Mouse (Mus musculus) liver, postnatal 0 days (tissue): Measurements from ENCODE around the gene Epsti1. TPM values are rescaled to one million over a fixed set of nuclear protein-coding genes. Genes with fewer than 3 reads are reported as not detected.

Source experiments
- ATAC-seq: fragments of 200-750 bp; cut with Nextera tagmentation; 2 replicates; pipeline ENCODE4 v1.8.0; 2017; ENCODE audit warnings: mild to moderate bottlenecking, moderate library complexity
- DNase-seq: peaks from one replicate; pipeline ENCODE4 v3.0.0-alpha.2; 2016
- H3K27ac ChIP-seq: fragments of 300-500 bp; sonication (generic); 2 replicates; pipeline ENCODE4 v1.5.1; 2014; ENCODE audit warnings: antibody characterized with exemption, moderate library complexity, mild to moderate bottlenecking, low read depth
- H3K27me3 ChIP-seq: fragments of 300-500 bp; sonication (generic); 2 replicates; pipeline ENCODE4 v1.6.1; 2014; ENCODE audit warnings: low read length, control low read depth, mixed read lengths; ENCODE audit not compliant: insufficient read depth
- H3K36me3 ChIP-seq: fragments of 300-500 bp; sonication (generic); replicated peaks from 2 replicates; pipeline ENCODE4 v1.6.1; 2014; ENCODE audit warnings: mild to moderate bottlenecking, control low read depth, low read length, moderate library complexity, mixed read lengths; ENCODE audit not compliant: insufficient read depth
- H3K4me1 ChIP-seq: fragments of 300-500 bp; sonication (generic); 2 replicates; pipeline ENCODE4 v1.6.1; 2014; ENCODE audit warnings: antibody characterized with exemption, mild to moderate bottlenecking, control low read depth; ENCODE audit not compliant: insufficient read depth
- H3K4me2 ChIP-seq: fragments of 300-500 bp; sonication (generic); 2 replicates; pipeline ENCODE4 v1.6.1; 2014; ENCODE audit warnings: low read depth, mild to moderate bottlenecking, low read length, moderate library complexity, mixed read lengths
- H3K4me3 ChIP-seq: fragments of 300-500 bp; sonication (generic); 2 replicates; pipeline ENCODE4 v1.5.1; 2014; ENCODE audit warnings: low read depth, low read length
- H3K9ac ChIP-seq: fragments of 300-500 bp; sonication (generic); replicated peaks from 2 replicates; pipeline ENCODE4 v1.6.1; 2014; ENCODE audit warnings: mild to moderate bottlenecking, moderate library complexity
- H3K9me3 ChIP-seq: fragments of 300-500 bp; sonication (generic); 2 replicates; pipeline ENCODE4 v1.6.1; 2016; ENCODE audit warnings: mild to moderate bottlenecking, control low read depth, low read length, mixed read lengths
- CTCF ChIP-seq: sonication (generic); IDR thresholded peaks from 2 replicates; pipeline ENCODE4 v1.5.1; 2016; ENCODE audit warnings: antibody characterized with exemption, low read depth
- EP300 ChIP-seq: IDR thresholded peaks from 2 replicates; pipeline ENCODE4 v1.6.1; 2016; ENCODE audit warnings: antibody characterized with exemption, low read depth, mild to moderate bottlenecking
- WGBS: fragments of 180-500 bp; shearing (Covaris S2); extraction: QIAGEN DNeasy Blood & Tissue Kit; methylation state at CpG from one replicate; pipeline ENCODE4 v1.1.7; 2014; ENCODE audit not compliant: insufficient replicate concordance; 5-methylcytosine and 5-hydroxymethylcytosine counted together
- polyA plus RNA-seq: library from polyadenylated mRNA; unstranded; fragments of >200 nt; fragmentation: Nextera tagmentation; extraction: Ambion mirVana; gene quantifications from 2 replicates; pipeline ENCODE4 v1.2.1, GENCODE M21; 2015

The Epsti1 gene
- polyA plus RNA-seq, 1 experiment from 2014 or later = 4.3 TPM

DNA sequence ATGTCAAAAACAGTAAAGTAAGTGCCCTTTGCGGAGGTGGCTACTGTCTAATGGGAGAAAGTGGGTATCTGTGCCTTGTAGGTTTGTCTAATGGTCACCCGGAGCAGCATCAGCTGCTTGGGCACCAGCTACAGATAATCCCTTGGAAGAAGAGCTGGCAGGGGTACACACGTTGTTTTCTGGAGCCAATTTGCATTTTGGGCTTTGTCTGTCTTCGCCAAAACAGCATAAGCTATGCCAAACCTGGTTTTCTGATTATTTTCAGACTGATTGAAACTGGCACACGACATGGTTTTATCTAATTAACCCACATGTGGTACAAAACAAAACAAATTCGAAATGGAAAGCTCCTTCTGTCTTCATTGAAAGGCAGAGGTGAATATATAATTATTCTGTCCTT is 21.4 kb upstream of the Epsti1 start:
- no peak overlapping the region for H3K27ac ChIP-seq
- H3K27me3 ChIP-seq = no peaks in the 10 kb centered on the region
- no peak overlapping the region for H3K4me2 ChIP-seq
- H3K9me3 ChIP-seq = no peaks in the 10 kb centered on the region
- TF ChIP-seq EP300 (no peak), CTCF (no peak)
- DNase-seq (no peak), ATAC-seq (no peak)
- no peaks in the 10 kb centered on the region for H3K4me1 ChIP-seq
- no peak overlapping the region for H3K9ac ChIP-seq
- WGBS = 64% methylated on average over 6 of the region's 6 CpGs
- no peaks in the 10 kb centered on the region for H3K36me3 ChIP-seq
- H3K4me3 ChIP-seq = no peak overlapping the region

GRCm38 (mm10) chr14:77886376-77886775 is 17.7 kb upstream of the Epsti1 start:
- ATAC-seq (no peak), DNase-seq (no peak)
- H3K27ac ChIP-seq = no peak overlapping the region
- H3K4me2 ChIP-seq = no peak overlapping the region
- no peak overlapping the region for H3K4me3 ChIP-seq
- no peak overlapping the region for H3K9ac ChIP-seq
- H3K27me3 ChIP-seq = no peaks in the 10 kb centered on the region
- 75% methylated on average over 3 of the region's 3 CpGs for WGBS
- no peaks in the 10 kb centered on the region for H3K36me3 ChIP-seq
- no peaks in the 10 kb centered on the region for H3K4me1 ChIP-seq
- H3K9me3 ChIP-seq = peaks cover 4% of the 10 kb centered on the region; the same call in 1 of the 2 replicates
- TF ChIP-seq CTCF (no peak), EP300 (no peak)

GRCm38 (mm10) chr14:77886941-77887340 is 17.1 kb upstream of the Epsti1 start:
- ATAC-seq (no peak), DNase-seq (no peak)
- Histone ChIP-seq H3K4me2 (no peak overlapping the region), H3K4me3 (no peak overlapping the region), H3K9me3 (peaks cover 4% of the 10 kb centered on the region; the same call in 1 of the 2 replicates), H3K27ac (no peak overlapping the region), H3K36me3 (no peaks in the 10 kb centered on the region), H3K4me1 (no peaks in the 10 kb centered on the region), H3K27me3 (no peaks in the 10 kb centered on the region), H3K9ac (no peak overlapping the region)
- TF ChIP-seq EP300 = no peak
- TF ChIP-seq CTCF = no peak
- WGBS = 82% methylated on average over 4 of the region's 4 CpGs

GRCm38 (mm10) chr14:77889911-77890310 is 14.1 kb upstream of the Epsti1 start:
- Histone ChIP-seq H3K4me3 (no peak overlapping the region), H3K36me3 (no peaks in the 10 kb centered on the region), H3K9me3 (peaks cover 4% of the 10 kb centered on the region; the same call in 1 of the 2 replicates), H3K4me2 (no peak overlapping the region), H3K9ac (no peak overlapping the region), H3K27ac (no peak overlapping the region), H3K4me1 (no peaks in the 10 kb centered on the region), H3K27me3 (no peaks in the 10 kb centered on the region)
- DNase-seq = no peak
- TF ChIP-seq CTCF (peak; percentile 35), EP300 (no peak)
- WGBS = 85% methylated on average over 7 of the region's 7 CpGs
- ATAC-seq = no peak

DNA sequence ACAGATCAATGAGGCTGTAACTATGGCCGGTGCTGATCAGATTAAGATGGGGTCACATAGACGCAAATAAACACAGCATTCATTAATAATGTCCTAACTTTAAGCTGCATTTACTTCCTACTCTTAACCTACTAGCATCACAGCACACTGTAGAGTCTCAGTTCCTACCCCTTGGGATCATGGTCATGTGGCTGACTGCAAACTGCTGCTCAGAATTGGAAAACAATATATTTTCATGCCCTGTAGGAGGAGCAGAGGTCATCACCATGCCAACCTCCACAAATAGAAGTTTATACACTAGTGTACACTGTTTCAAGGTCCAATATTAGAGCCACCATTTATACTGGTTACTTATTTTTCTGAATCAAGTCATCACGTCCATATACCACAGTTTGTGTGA is 8.1 kb upstream of the Epsti1 start:
- no peak for DNase-seq

DNA sequence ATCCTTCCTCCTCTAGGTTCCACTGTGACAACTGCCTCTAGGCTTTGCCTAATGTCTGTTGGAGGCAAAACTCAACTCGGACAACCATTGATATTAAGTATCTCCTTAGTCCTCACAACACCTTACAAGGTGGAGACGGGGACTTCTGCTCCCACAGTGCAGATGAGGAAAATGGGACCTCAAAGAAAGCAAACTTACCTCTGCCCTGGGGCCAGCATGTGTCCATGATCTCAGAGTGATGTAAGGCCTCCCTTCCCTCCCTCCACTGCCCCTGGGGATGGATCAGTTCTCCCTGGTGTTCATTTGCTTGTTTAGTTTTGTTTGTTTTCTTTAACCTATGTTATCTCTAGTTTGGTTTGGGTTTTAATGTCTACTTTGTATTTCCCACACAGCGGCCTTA is 1.5 kb upstream of the Epsti1 start:
- no peaks in the 10 kb centered on the region for H3K9me3 ChIP-seq
- no peaks in the 10 kb centered on the region for H3K27me3 ChIP-seq
- no peak overlapping the region for H3K9ac ChIP-seq
- no peak overlapping the region for H3K27ac ChIP-seq
- 77% methylated on average over 3 of the region's 3 CpGs for WGBS
- no peak overlapping the region for H3K4me3 ChIP-seq
- H3K4me1 ChIP-seq = no peaks in the 10 kb centered on the region; the same call in 1 of the 2 replicates
- TF ChIP-seq EP300 (no peak), CTCF (no peak)
- DNase-seq (no peak), ATAC-seq (no peak)
- no peak overlapping the region for H3K4me2 ChIP-seq
- H3K36me3 ChIP-seq = no peaks in the 10 kb centered on the region

More for the DNA sequence above, 8.1 kb upstream of the Epsti1 start:
- Histone ChIP-seq H3K4me1 (no peaks in the 10 kb centered on the region), H3K4me2 (no peak overlapping the region), H3K27ac (no peak overlapping the region), H3K27me3 (no peaks in the 10 kb centered on the region), H3K9ac (no peak overlapping the region), H3K9me3 (no peaks in the 10 kb centered on the region), H3K36me3 (no peaks in the 10 kb centered on the region), H3K4me3 (no peak overlapping the region)
- ATAC-seq = no peak
- no peak for TF ChIP-seq EP300
- TF ChIP-seq CTCF = no peak
- WGBS = 73% methylated on average over 3 of the region's 3 CpGs

- no peak overlapping the region for H3K4me3 ChIP-seq
- no peak overlapping the region for H3K9ac ChIP-seq
- TF ChIP-seq CTCF = no peak
- TF ChIP-seq EP300 = no peak
- H3K27me3 ChIP-seq = no peaks in the 10 kb centered on the region
- DNase-seq = no peak
- H3K27ac ChIP-seq = no peak overlapping the region
- peak overlapping the region; percentile 59 for H3K4me2 ChIP-seq
- no peaks in the 10 kb centered on the region; the same call in 1 of the 2 replicates for H3K4me1 ChIP-seq
- H3K9me3 ChIP-seq = no peaks in the 10 kb centered on the region
- ATAC-seq = no peak
- WGBS = 66% methylated on average over 5 of the region's 5 CpGs
- H3K36me3 ChIP-seq = no peaks in the 10 kb centered on the region
Observed at GRCm38 (mm10) chr14:77905466-77905865, 1.4 kb downstream of the Epsti1 start.
